Mouse (Mus musculus): ENCODE measurements around the gene Igfbp1.
"Not testable (repeated sequence)": the region's sequence is repeated elsewhere in the genome, so short reads cannot be mapped to it uniquely, and the experiment has no call there.

Igfbp1 gene

DNA sequence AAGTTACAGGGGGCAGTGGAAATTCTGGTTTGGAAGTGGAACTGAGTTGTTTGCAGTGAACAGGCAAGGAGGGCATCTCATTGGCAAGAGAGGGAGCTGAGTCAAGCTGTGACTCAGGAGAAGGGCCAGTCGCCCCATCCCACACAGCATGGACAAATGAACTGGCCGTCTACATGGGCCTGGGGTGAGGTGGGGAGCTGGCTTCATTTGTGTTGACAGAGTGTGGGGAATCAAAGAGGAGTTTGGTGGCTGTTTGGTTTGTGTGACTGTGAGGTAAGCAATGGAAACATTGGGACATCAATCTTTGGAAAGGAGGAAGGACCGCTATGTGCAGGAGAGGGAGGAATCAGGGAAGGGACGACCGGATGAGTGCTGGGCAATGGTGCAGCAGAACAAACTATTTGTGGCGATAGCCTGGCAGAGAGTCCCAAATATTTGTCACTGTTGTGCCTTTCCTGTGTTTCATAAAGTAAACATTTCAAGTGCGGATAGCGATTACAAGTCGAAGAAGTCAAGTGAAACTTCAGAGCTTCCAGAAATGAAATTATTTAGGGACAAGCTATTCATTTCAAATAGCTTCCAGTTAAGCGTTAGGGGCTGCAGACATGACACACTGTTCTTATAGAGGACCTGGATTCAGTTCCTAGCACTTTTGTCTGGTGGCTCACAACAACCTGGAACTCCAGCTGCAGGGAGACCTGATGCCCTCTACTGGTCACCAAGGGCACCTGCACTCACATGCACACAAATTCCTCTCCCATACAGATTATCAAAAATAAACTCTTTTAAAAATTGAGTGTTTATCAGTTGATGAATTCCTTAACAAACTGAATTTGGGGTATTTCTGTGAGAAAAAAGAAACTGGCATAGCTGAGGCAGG is 2.9 kb upstream of the Igfbp1 start:
- DNase-seq (ENCODE audit: low spot score), result no peak

DNA sequence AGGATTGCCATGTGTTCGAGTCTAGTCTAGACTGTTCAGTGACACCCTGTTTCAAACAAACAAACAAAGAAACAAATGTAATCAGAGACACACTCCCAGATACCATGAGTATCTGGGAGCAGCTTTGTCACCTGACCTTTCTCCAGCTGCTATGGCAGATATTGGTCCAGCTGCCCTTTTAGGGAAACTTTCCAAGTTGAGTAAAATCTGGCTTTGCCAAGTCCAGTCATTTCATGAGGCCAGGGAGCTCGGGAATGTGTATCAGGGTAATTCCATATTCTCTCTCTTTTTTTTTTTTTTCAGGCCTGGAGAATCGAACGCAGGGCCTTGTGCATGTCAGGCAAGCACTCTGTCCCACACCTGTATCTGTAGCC is 2.3 kb upstream of the Igfbp1 start:
- DNase-seq (ENCODE audit: low spot score), result no peak

DNA sequence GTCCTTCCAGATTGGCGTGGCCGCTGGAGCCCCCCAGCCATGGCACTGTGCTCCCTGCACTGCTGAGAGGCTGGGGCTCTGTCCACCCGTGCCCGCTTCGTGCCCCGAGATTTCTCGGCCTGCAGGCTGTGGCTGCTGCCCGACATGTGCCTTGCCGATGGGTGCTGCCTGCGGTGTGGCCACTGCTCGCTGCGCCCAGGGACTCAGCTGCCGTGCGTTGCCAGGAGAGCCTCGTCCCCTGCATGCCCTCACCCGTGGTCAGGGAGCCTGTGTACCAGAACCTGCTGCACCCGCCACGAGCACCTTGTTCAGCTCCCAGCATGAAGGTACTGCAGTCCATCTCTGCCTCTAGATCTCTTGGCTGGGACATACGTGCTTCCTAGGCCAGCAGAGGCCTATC is 424 bp downstream of the Igfbp1 start:
- no peak for DNase-seq (ENCODE audit: low spot score)

DNA sequence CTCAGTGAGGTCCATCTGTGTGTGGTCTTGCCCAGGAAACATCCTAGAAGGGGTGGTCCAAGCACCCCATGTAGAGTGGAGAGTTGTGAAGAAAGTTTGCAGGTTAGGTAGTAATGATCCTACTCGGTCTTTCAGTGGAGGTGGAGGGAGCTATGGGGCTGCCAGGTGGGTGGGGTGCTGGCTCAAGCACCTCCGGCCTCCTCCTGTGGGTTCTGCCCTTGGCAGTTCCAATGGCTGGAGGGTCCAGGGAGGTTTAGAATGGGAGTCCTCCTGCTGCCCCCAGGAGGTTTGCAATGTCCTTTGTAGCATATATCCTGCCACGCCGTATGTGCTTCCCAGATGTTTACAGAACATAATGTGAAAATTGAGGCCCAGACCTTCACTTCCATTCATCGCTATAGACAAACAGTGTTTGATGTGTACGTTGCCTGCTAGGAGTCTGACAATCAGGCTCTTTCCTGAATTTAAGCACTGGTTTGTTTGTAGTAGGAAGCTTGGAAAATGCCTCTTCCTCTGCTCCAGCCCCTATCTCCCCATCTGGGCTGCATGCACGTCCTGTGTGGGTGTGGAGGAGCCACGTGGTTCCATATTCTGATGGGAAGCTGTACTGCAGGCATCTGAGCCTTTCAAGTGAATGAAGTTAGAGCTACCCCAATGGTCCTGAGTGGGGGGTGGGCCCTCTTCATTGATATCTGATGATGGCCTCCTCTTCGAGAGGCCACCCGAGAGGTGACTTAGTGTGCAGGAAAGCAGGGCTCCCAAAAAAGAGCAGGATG is 1.1 kb downstream of the Igfbp1 start:
- DNase-seq (ENCODE audit: low spot score), result no peak

DNA sequence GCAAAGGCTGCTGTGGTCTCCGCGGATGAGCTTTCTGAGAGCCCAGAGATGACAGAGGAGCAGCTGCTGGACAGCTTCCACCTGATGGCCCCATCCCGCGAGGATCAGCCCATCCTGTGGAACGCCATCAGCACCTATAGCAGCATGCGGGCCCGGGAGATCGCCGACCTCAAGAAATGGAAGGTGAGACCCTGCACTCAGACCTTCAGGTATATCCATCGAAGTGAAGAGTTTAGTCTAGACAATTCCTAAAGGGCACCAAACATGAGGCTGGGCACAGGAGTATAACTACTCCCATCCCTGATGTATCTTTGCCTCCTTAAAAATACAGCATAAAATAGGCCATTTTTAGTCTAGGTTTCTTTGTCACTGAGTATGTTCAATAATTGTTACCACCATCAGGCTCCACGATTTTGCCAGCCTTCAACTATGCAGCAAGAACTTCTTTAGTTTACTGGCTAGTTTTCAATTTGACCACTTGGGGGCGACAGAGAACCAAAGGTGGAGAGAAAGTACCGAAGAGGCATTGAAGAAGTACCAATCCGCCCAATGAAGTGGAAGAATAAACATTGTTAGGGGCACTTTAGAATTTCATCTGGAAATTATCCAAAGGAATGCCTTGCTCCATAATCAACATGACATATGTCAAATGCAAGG is 2.3 kb downstream of the Igfbp1 start:
- DNase-seq (ENCODE audit: low spot score), result peak; percentile 59

DNA sequence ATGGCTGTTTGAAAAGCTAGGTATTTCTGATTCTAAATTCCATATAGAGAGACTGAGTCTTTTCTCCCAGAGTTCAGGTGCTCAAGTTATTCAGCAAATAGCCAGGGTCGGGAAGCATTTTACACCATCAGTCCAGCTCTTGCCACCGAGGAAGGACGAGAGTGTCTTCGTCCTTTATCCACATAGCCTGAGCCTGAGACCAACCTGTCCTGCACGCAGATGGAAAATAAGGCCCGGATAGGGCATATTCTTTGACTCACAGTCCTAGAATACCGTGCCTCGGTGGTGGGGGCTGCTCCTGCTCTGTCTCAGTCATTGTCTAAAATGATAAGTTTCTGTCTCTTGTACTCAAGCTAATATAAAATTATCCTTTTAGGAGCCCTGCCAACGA is 2.8 kb downstream of the Igfbp1 start:
- DNase-seq (ENCODE audit: low spot score), result no peak

DNA sequence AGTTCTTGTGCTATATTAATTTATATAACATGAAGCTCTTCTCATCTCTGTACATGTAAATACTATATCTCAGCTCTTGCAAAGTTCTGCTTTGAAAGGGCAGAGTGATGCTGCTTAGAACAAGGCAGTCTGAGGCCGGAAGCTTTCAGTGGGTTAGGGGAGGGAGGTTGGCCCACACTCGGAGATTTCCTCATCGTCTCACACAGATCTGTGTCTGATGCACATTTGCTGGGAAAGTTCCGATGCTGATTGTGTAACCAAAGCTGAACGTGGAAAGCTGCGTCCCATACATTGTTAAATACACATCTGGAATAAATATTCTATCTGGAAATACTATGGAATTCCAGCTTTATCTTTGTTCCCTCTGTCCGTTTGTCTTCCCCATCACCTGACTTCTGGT is 4.6 kb downstream of the Igfbp1 start:
- DNase-seq (ENCODE audit: low spot score), result no peak

DNA sequence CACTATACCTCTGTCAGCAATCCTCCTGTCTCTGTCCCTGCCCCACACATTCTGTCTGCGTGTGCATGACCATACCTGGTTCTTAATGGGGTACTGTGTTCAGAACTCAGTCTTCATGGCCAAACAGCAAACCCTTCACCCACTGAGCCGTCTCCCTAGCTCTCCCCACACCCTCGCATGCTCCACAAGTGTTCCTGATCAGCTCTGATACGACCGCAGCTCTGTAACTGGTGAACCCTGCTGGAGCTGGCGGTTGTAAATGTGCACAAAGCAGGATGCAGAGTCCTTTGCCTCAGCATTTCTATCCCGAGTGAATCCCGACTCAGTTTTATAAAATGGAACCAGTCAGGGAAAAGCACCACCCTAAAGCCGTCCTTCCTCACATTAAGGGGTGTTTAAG is 6.3 kb downstream of the Igfbp1 start:
- DNase-seq (ENCODE audit: low spot score), result no peak

DNA sequence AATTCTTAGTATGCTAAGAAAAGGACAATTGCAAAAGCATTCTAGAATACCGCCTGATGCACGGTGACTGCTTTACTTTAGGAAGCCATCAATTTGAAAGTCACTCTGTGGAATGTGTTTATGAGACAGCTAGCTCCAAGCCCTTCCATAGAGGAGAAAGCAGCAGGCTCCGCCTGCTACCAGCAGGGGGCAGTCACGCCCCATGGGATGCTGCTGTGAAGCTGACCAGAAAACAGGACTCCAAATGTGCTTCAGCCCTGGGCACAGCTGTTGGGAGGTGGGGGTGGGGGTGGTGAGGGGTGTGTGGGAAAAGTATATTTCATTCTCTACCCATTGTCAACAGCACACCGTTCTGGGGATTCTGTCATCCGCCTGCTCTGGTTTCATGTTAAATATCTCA is 12.8 kb downstream of the Igfbp1 start:
- peak; percentile 81 for DNase-seq (ENCODE audit: low spot score)

DNA sequence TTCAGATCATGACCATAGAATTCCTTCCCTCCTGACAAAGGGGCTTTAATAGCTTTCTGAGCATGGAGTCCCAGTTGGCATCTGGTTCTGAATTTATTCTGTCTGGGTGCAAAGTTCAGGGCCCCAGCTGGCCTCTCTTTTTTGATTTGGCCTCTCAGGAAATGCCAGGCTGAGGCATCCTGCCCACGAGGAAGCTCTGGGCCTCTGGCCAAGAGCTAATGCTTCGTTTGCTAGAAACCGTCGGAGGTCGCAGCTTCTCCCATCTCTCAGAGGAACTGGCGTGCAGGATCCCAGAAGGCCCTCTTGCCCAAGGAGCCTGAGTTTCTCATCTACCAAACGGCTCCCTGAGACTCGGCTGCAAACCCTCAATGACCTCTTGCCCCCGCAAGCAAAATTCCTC is 13.6 kb downstream of the Igfbp1 start:
- DNase-seq (ENCODE audit: low spot score), result no peak

DNA sequence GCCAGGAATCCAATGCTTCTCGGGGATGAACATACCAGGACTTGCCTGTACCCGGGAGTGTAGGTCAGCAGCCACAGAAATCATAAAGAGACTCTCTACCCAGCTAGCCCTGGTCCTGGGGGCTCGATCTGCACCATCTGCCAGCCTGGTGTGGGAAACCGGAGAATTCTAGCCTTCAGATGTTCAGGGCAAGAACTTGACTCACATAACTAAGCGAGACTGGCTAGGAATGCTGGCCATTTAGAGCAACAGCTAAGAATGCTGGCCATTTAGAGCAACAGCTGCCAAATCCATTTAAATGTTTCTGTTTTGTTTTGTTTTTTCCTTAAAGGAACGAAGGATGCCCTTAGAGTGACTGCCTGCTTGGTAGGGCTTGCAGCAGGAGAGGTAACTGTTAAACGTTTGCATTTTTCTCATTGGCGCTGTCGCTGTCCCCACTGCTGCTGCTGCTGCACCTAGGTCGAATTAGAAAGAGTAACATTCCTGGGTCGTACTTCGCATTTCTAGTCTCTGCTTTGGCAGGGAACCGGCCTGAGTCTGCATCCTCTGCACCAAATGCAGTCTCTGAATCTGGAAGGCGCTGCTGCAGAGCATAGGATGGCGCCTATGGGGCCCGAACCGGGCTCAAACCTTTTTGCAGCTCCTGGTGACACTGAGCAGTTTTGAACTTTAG is 14.7 kb downstream of the Igfbp1 start:
- no peak for DNase-seq (ENCODE audit: low spot score)

DNA sequence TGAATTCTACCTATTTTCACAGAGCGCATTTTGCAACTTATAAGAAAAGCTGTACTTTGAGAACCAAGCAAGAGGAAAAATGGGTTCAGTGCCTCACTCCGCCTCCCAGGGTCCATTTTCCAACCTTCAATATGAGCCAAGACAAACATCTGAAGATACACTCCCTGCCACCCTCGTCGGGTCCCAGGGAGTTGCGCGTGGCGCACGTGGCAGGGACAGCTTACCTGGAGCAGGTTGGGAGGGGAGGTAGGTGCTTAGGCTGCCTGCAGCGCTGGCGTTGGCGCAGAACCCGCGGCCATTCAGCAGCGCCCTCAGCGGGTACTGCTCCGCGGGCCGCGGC is 15.5 kb downstream of the Igfbp1 start:
- DNase-seq (ENCODE audit: low spot score), result no peak

DNA sequence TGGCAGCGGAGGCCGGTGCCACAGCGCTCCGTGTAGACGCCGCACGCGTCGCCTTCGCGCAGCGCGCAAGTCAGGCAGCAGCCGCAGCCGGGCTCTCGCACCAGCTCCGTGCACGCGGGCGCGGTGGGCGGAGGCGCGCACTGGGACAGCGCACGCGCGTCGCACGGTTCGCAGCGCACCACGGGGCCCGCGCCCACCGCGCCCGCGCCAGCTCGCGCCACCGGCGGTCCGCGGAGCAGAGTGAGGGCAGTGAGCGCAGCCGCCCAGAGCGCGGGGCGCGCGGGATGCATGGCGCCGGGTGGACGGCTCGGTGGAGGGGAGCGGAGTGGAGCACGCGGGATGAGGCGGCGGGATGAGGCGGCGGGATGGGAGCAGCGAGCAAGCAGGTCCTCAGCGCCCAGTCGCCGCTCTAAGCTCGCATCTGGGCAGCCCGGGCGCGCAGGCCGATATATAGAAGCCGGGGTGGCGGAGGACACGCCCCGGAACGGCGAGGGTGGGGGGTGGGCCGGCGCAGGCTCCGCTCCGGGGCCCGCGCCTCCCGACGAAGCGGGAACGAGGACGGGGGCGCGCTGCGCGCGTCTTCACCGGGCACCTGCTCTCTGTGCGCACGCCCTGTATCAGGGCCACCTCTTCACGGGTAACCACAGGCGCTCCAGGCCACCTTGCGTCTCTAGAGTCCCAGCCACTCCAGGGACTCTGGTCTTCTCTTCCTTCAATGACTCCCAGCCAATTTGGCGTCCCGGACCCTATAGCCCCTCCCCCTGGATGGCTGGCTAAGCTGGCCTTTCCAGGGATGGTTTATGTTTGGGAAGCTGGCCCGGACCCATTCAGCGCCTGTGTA is 16.1 kb downstream of the Igfbp1 start, which contains the start of gene Igfbp3:
Gene Igfbp3 (minus strand): TSS at position 423 of the 841 bp plus-strand sequence.
- peak; percentile 54 for DNase-seq (ENCODE audit: low spot score)

DNA sequence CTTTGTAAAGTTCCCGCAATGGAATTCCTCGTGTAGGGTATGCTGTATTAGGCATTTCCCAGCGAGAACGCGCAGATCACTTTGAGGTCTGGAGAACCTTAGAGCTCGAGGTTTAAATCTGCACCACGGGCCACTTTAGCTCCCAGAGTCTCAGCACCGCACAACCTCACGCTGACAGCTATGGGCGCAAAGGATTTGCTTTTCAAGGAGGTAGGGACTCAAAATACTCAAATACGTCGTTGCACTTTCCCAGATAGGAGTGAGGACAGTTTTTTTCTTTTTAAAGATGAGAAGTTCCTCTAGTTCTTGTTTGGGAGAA is 16.7 kb downstream of the Igfbp1 start:
- no peak for DNase-seq (ENCODE audit: low spot score)

DNA sequence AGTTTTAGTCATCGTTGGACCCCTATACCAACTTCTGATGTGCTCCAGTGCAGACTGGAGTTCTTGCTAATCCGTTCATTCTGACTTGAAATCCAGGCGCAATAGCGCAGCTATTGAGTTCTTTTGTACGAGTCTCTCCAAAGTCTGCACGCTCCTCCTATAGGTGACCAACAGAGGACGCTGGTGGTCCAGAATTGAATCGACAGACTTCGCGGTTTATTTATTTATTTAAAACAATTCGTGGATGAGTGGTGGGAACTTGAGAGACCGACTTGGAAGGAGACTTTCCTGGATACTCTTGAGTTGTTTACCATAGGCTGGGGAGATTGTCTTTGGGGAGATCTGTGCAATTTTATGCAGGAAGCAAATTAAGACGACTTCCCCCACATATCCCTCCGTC is 17.2 kb downstream of the Igfbp1 start:
- peak; percentile 60 for DNase-seq (ENCODE audit: low spot score)

DNA sequence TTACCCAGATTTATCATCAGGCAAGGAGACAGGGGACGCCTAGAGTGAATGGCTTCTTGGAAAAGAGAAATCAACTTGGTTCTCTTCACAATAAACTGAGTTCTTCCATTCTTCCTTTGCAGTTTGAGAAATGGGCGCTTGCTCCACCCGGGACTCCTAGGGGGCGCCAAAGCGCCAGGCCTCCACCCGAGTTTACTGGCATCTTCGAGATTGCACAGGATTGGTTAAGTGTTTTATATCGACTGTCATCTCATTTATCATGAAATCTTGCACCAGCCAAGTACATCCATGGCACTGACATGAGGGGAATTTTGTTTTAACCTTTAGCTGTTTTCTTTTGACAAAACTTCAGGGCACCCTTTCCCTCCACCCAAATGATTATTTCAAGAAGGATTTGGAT is 18.1 kb downstream of the Igfbp1 start:
- peak; percentile 76 for DNase-seq (ENCODE audit: low spot score)

DNA sequence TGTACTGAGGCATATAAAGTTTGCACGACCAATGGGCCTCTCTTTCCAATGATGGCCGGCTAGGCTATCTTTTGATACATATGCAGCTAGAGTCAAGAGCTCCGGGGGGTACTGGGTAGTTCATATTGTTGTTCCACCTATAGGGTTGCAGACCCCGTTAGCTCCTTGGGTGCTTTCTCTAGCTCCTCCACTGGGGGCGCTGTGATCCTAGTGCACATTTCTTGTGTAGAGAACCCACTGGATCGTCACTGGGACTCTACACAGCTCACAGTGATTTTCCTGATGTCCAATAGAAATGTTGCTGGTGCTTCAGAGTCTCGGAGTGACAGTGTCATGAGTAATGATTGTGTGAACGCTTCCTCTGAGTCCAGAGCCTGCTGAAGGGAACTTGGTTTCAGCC is 24.2 kb downstream of the Igfbp1 start:
- DNase-seq (ENCODE audit: low spot score), result not testable (repeated sequence)

DNA sequence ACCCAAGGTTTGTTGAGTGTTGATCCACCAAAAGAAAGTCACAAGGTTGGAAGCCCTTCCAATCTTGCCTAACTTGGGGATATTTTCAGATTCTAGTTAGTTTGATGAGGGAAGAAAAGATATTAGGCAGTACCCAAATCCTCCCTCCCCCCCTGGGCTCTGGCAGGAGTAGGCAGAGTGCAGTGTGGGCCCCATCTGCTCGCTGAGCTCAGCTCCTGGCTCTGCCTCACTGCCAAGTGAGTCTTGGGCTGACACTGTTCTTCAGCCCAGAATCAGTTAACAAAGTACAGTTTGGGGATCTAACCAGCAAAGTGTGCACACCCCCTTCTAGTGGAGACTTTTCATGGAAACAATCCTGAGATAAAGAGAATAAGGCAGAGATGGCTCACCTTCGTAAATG is 28.6 kb downstream of the Igfbp1 start:
- no peak for DNase-seq (ENCODE audit: low spot score)

DNA sequence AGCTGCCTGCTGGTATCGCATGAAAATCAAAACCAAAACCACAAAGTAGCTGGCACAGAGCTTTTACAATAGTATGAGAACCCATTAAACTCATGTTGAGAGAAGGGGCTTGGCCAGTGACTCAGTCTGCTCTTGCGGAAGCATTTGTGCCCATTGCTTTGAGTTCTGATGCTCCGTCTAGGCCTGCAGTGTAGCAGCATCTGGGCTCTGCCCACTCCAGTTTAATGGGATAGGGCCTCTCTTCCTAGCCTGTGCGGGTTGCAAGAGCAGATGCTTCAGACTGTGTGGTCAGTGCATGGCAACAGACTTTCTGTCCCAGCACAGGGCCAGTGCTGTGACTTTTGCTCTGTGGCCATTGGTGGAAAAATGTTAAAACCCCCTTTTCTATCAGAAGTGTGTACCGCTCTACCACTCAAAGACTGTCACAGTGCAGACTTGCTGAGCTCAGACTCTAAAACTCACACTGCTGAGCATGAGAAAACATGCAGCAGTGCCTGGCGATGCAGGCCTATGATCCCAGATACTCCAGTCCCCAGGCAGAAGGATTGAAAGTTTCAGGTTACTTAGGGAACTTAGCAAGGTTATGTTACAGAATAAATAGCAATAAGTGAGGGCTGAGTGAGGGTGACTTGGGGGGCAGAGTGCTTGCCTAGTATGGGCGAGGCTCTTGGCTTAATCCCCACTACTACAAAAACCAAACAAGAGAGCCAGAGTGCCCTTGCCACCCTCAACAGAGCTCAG is 29.4 kb downstream of the Igfbp1 start:
- no peak for DNase-seq (ENCODE audit: low spot score)

DNA sequence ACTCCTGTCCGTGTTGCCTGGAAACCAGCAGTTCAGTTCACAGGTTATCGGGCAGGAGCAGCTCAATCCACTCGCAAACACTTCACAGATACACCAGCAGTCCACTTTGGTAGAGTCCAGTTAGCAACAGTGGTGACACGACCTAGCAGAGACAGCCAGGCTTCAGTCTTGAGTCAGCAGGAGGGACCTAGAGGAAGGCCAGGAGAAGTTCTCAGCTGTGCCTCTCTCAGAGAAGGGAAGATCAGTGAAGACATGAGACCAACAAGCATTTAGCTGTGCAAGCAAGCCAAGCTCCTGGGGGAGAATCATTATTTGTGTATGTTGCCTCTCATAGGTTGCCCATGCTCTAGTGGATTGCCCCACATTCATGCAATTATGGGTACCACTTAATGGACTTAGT is 30.5 kb downstream of the Igfbp1 start:
- no peak for DNase-seq (ENCODE audit: low spot score)

DNA sequence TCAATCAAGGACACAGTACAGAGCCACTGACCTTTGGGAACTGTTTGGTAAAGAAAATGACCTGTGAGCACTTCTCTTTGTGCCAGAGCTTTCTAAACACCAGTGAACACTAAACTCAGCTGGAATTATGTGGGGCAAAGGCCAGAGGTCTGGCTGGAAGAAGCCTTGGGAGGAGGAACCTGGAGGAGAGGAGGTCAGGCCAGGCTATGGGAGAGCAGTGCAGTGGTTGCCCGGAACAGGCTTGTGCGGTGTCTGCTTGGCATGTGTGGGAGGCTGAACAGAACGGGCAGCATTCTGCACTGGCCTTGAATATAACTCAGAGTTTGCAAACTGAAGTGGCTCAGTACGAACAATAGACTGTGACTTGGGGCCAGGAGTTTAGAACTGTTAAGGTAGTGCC is 32.4 kb downstream of the Igfbp1 start:
- no peak for DNase-seq (ENCODE audit: low spot score)

Data from urinary bladder, postnatal 14 days (tissue).